Mouse (Mus musculus): ENCODE data around the gene Slc39a13.

- TF ChIP-seq CTCF (conservative IDR thresholded peaks at IDR 0.05; ENCODE audit: low read length) (no peak), NANOG (IDR thresholded peaks at IDR 0.05; ENCODE audit: borderline replicate concordance, low read length) (no peak)
Observed at GRCm38 (mm10) chr2:91068872-91069165, 1.4 kb downstream of the Slc39a13 start.

Data from E14TG2a.4 (cell line).